Mouse (Mus musculus) megakaryocyte, embryonic 14.5 days (primary cell): ENCODE measurements at regions not wholly inside any gene's neighbourhood (a gene's known extent, or its start where the extent isn't known, plus 50 kb on each side); places are given as distances from the start of the nearest gene placed in this dataset.

Experiments
- H3K27me3 ChIP-seq: replicated peaks from 2 replicates; pipeline ENCODE3; 2012; ENCODE audit warnings: inconsistent platforms
- H3K36me3 ChIP-seq: replicated peaks from 2 replicates; pipeline ENCODE3; 2012; ENCODE audit warnings: low read length, inconsistent platforms, mixed read lengths
- H3K4me1 ChIP-seq: 2 replicates; pipeline ENCODE4 v1.6.1; 2012; ENCODE audit warnings: inconsistent platforms
- H3K4me3 ChIP-seq: replicated peaks from 2 replicates; pipeline ENCODE3; 2012; ENCODE audit warnings: moderate library complexity, mild to moderate bottlenecking, inconsistent platforms
- H3K9me3 ChIP-seq: 2 replicates; pipeline ENCODE4 v1.6.1; 2012; ENCODE audit warnings: inconsistent platforms
- FLI1 ChIP-seq: IDR thresholded peaks from 2 replicates; pipeline ENCODE4 v1.6.1; 2012; ENCODE audit warnings: low read length, inconsistent platforms, mixed read lengths
- GATA1 ChIP-seq: IDR thresholded peaks from 3 replicates; pipeline ENCODE4 v1.6.1; 2012; ENCODE audit warnings: mixed read lengths, low read length, inconsistent platforms, borderline replicate concordance

DNA sequence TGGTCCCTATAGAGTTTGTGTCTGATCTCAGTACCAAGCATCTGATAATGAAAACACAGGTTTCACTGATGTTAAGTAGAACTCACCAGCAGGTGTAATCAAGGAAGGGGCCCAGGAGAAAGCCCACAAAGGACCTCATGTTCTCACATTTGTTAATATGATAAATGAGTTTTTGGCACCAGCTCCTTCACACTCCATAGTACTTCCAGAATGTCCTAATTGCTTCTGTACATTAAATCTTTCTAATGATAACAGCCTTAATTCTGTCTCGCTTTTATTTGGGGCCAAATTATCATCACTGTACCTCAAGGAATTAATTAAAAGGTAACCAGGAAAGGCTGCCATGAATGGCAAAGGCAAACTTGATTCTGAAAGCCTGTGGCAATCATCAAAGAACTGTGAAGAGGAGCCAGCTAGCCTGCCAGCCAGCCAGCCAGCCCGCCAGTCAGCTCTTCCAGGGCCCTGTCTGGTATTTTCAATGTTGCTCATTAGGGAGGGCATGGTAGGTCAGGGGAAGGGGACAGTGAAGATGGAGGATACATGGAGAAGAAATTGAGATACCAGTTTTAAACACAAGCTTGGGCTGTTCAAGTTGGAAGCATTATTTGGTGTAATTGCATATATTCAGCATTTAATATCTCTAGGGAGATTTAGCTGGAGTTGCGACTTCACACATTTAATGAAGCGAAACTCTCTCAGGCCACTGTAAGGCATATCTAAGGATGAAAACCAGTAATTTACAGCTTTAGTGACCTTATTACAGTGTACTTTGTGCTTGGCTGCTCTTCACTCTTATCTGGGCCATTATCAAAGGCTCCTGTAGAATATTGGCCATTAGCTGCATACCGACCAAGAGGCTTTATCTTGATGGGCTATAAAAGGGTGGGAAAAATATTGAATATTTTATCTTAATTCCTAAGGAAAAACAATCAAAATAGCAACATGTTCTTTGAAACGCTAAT lies 2822.8 kb downstream of the Poteg start:
- H3K4me3 ChIP-seq = no peak overlapping the region
- no peaks in the 10 kb centered on the region for H3K36me3 ChIP-seq
- H3K4me1 ChIP-seq = no peaks in the 10 kb centered on the region
- no peaks in the 10 kb centered on the region for H3K27me3 ChIP-seq
- TF ChIP-seq FLI1 (no peak), GATA1 (no peak)
- H3K9me3 ChIP-seq = no peaks in the 10 kb centered on the region

DNA sequence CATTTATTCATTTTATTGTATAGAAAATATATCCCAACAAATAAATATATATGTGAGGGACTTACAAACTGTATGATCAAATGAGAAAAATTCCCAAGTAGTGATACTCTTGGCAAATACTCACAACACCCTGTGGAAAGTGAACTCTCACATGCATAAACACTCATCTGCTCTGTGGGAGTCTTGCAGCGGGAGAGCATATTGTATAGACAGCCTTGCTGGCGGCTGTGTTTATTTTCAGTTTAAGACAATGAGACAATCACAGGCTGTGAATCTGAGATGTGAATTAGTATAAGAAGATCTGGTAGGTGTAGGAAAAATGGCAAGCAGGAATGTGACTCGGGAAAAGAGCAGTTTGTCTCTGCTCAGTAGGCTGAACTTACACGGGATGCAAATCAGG lies 2841.7 kb downstream of the Poteg start:
- TF ChIP-seq FLI1 = no peak
- Histone ChIP-seq H3K9me3 (no peaks in the 10 kb centered on the region), H3K4me1 (no peaks in the 10 kb centered on the region), H3K27me3 (no peaks in the 10 kb centered on the region), H3K36me3 (no peaks in the 10 kb centered on the region), H3K4me3 (no peak overlapping the region)

DNA sequence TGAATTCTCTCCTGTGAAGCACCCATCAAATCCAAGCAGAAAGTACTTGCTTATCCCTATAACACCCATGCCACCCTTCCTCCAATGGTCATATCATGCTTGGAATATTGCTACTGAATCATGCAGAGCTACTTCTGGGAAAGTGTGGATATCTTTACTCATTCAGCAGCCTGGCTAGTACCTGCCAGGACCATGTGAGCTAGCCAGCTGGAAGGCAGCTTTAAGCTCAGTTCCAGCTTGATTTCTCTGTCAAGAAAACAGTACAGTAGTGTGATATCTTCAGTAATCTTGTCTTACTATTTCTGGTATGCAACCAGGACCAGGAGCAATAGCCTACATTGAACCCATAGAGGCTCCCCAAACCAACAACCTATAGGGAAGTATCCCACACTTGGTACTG lies 2883.7 kb downstream of the Poteg start:
- TF ChIP-seq FLI1 (no peak), GATA1 (no peak)
- H3K27me3 ChIP-seq = no peaks in the 10 kb centered on the region

DNA sequence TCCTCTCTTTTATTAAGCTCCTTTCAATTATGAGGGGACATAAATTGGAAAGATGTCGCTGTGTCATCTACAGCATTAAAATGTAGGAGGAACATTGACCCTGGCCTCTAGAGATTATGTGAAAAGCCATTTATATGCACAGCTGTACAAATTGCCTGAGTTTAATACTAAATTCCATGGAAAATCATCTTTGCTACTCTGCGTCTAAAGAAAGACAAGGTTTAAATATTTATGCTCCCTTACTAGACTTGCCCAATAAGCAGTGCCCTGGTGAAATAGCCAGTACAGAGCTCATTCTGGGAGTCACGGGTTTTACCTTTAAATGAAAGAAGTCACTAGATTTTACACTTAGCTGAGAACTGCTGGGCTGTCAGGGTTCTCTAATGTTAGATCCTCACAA lies 2885.9 kb downstream of the Poteg start:
- H3K36me3 ChIP-seq = no peaks in the 10 kb centered on the region
- H3K9me3 ChIP-seq = no peaks in the 10 kb centered on the region
- TF ChIP-seq GATA1 (no peak), FLI1 (no peak)
- H3K4me3 ChIP-seq = no peak overlapping the region
- no peaks in the 10 kb centered on the region for H3K4me1 ChIP-seq
- H3K27me3 ChIP-seq = no peaks in the 10 kb centered on the region

More for the DNA sequence above, 2883.7 kb downstream of the Poteg start:
- H3K9me3 ChIP-seq = no peaks in the 10 kb centered on the region
- no peak overlapping the region for H3K4me3 ChIP-seq
- H3K36me3 ChIP-seq = no peaks in the 10 kb centered on the region
- H3K4me1 ChIP-seq = no peaks in the 10 kb centered on the region

DNA sequence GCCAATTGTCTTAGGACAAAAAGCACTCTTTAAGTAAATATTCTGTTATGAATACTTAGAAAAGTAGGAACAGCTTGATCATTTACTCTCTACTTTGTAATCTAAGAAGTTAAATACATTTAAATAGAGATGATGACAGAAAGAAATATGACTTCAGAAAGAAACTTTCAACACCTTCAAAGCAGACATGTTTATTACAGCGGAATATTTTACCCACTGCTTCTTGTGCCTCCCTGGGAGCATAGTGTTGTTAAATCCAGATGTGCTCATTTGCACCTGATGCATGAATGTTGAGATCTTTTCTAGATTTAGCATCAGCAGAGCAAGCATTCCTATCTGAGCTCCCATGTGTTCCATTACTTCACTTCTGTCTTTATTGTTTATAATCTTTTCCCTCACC lies 2912.0 kb downstream of the Poteg start:
- Histone ChIP-seq H3K27me3 (no peaks in the 10 kb centered on the region), H3K4me3 (no peak overlapping the region), H3K36me3 (no peaks in the 10 kb centered on the region), H3K4me1 (no peaks in the 10 kb centered on the region), H3K9me3 (no peaks in the 10 kb centered on the region)
- no peak for TF ChIP-seq GATA1

DNA sequence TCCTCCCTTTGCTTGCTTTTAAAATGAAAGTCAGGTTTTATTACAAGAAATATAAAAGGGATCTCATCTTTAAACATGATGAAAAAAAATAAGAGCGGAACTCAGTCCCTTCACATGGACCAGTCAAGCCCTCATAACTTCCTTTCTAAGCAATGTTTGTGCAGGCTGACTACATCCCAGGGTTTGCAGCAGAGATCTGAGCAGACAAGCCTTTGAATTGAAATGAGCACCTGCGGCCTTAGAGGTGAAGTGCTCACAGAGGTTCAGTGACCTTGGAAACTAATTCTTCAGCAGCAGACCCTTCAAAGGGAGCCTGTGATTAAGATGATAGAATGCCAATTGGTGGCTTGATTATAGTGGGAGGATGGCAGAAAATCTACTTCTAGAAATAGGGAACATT lies 2918.3 kb downstream of the Poteg start:
- TF ChIP-seq GATA1 = no peak
- TF ChIP-seq FLI1 = no peak
- H3K4me3 ChIP-seq = no peak overlapping the region
- no peaks in the 10 kb centered on the region for H3K36me3 ChIP-seq
- H3K4me1 ChIP-seq = no peaks in the 10 kb centered on the region
- no peaks in the 10 kb centered on the region for H3K9me3 ChIP-seq
- H3K27me3 ChIP-seq = no peaks in the 10 kb centered on the region

DNA sequence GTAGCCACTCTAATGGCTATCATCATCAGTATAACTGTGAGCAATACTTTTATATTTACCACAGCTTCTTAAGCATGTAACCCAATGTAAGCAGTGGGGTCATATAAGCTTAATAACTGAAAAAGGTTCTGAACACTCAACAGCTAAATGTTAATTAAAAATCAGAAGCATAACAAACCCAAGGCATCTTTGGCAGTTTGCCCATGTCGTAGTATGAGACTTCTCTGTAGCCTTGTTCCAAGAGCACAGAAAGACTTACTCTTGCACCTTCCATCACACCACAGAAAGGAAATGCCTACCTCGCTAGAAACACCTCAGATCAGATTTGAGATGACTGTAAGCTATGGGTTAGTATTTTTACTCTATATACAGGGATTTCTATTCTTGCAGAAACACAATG lies 2944.5 kb downstream of the Poteg start:
- H3K4me1 ChIP-seq = no peaks in the 10 kb centered on the region
- TF ChIP-seq GATA1 = no peak
- TF ChIP-seq FLI1 = no peak
- no peaks in the 10 kb centered on the region for H3K27me3 ChIP-seq
- H3K36me3 ChIP-seq = no peaks in the 10 kb centered on the region
- no peaks in the 10 kb centered on the region for H3K9me3 ChIP-seq
- no peak overlapping the region for H3K4me3 ChIP-seq

DNA sequence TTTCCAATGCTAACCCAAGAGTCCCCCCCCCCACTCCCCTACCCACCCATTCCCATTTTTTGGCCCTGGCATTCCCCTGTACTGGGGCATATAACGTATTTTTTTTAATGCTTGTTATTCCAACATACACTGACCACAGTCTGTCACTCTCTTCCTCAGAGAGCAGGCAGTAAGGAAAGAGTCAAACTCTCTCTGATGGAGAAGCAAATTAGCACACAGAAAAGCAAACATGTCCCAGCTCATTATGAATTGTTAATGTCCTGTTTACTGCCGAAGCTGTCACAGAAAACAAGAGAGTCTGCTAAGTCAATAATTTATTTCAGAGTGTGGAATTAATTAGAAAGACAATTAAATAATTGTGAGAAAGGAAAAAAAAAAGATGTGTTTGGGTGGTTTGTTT lies 2989.1 kb upstream of the 5930422O12Rik start:
- Histone ChIP-seq H3K4me3 (no peak overlapping the region), H3K27me3 (no peaks in the 10 kb centered on the region), H3K36me3 (no peaks in the 10 kb centered on the region), H3K4me1 (no peaks in the 10 kb centered on the region), H3K9me3 (no peaks in the 10 kb centered on the region)
- TF ChIP-seq FLI1 = no peak
- TF ChIP-seq GATA1 = no peak

DNA sequence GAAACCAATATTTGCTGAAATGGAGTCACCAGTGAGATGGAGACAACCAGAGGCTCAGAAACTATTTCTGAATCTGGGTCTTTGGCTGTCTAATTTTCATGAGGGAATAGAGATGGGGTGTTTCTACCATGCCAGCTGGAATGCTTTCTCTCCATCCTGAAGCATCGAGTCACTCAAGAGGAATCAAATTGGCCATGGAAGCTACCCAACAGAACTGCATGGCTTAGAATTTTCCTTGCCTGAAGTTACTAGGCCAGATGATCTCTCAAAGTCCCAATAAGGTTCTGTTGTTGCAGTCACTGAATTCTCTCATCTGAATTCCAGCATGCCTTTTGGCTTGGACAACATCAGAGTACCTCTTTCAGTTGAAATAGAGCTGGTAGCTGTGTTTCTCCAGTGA lies 2986.7 kb upstream of the 5930422O12Rik start:
- Histone ChIP-seq H3K36me3 (no peaks in the 10 kb centered on the region), H3K4me1 (no peaks in the 10 kb centered on the region), H3K4me3 (no peak overlapping the region), H3K27me3 (no peaks in the 10 kb centered on the region), H3K9me3 (no peaks in the 10 kb centered on the region)
- TF ChIP-seq GATA1 = no peak
- no peak for TF ChIP-seq FLI1

DNA sequence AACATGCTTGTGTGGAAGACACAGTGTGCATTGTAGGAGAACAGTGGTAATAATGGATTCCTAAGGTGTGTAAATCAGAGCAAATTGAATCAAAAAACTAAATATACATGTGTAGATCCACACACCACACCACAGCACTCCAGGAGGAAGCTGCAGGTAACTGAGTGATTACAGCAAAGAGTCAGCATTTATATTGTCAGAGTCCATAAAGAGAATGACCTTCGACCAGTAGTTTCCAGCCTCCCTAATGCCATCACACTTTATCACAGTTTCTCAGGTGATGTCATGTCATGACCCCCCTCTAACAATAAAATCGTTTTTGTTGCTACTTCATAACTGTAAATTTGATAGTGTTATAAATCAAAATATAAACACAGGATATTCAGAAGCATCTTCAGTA lies 2984.6 kb upstream of the 5930422O12Rik start:
- Histone ChIP-seq H3K4me3 (no peak overlapping the region), H3K36me3 (no peaks in the 10 kb centered on the region), H3K4me1 (no peaks in the 10 kb centered on the region), H3K9me3 (no peaks in the 10 kb centered on the region), H3K27me3 (no peaks in the 10 kb centered on the region)
- TF ChIP-seq FLI1 (no peak), GATA1 (no peak)
